Mouse (Mus musculus) heart, postnatal 0 days (tissue): ENCODE measurements at regions not wholly inside any gene's neighbourhood (a gene's known extent, or its start where the extent isn't known, plus 50 kb on each side); places are given as distances from the start of the nearest gene placed in this dataset.

Source experiments
- ATAC-seq: fragments of 200-750 bp; cut with Nextera tagmentation; 2 replicates; pipeline ENCODE4 v1.8.0; 2017; ENCODE audit warnings: low read depth, moderate number of reproducible peaks, moderate library complexity; ENCODE audit not compliant: insufficient read depth
- DNase-seq: peaks from one replicate; pipeline ENCODE4 v3.0.0-alpha.2; 2016; ENCODE audit warnings: low spot score
- H3K27ac ChIP-seq: fragments of 300-500 bp; sonication (generic); 2 replicates; pipeline ENCODE4 v1.5.1; 2014; ENCODE audit warnings: low read depth, mild to moderate bottlenecking
- H3K27me3 ChIP-seq: fragments of 300-500 bp; sonication (generic); 2 replicates; pipeline ENCODE4 v1.6.1; 2014; ENCODE audit warnings: low read length, mixed read lengths; ENCODE audit not compliant: control insufficient read depth, insufficient read depth
- H3K36me3 ChIP-seq: fragments of 300-500 bp; sonication (generic); replicated peaks from 2 replicates; pipeline ENCODE4 v1.6.1; 2014; ENCODE audit warnings: low read length, mixed read lengths; ENCODE audit not compliant: control insufficient read depth, insufficient read depth
- H3K4me1 ChIP-seq: fragments of 300-500 bp; sonication (generic); 2 replicates; pipeline ENCODE4 v1.6.1; 2014; ENCODE audit warnings: antibody characterized with exemption; ENCODE audit not compliant: control insufficient read depth, insufficient read depth
- H3K4me2 ChIP-seq: fragments of 300-500 bp; sonication (generic); 2 replicates; pipeline ENCODE4 v1.6.1; 2014; ENCODE audit warnings: low read depth, mild to moderate bottlenecking, low read length, moderate library complexity
- H3K4me3 ChIP-seq: fragments of 300-500 bp; sonication (generic); 2 replicates; pipeline ENCODE4 v1.5.1; 2014; ENCODE audit warnings: low read depth, low read length
- H3K9ac ChIP-seq: fragments of 300-500 bp; sonication (generic); replicated peaks from 2 replicates; pipeline ENCODE4 v1.6.1; 2014; ENCODE audit warnings: low read depth, low read length, mixed read lengths
- H3K9me3 ChIP-seq: fragments of 300-500 bp; sonication (generic); replicated peaks from 2 replicates; pipeline ENCODE4 v1.6.1; 2016; ENCODE audit warnings: low read length; ENCODE audit not compliant: control insufficient read depth
- CTCF ChIP-seq: IDR thresholded peaks from 2 replicates; pipeline ENCODE4 v1.5.1; 2016; ENCODE audit warnings: antibody characterized with exemption, control low read depth, low read depth
- EP300 ChIP-seq: IDR thresholded peaks from 2 replicates; pipeline ENCODE4 v1.6.1; 2016; ENCODE audit warnings: antibody characterized with exemption, low read depth
- WGBS: fragments of 180-500 bp; shearing (Covaris S2); extraction: QIAGEN DNeasy Blood & Tissue Kit; methylation state at CpG from one replicate; pipeline ENCODE4 v1.1.7; 2014; 5-methylcytosine and 5-hydroxymethylcytosine counted together

- ATAC-seq (no peak), DNase-seq (no peak)
- H3K36me3 ChIP-seq = no peaks in the 10 kb centered on the region
Measured at GRCm38 (mm10) chr5:46021398-46022046, 164.1 kb upstream of the Lcorl start.

GRCm38 (mm10) chr5:46020175-46020574 lies 162.8 kb upstream of the Lcorl start:
- TF ChIP-seq EP300 (no peak), CTCF (no peak)
- ATAC-seq = no peak
- WGBS = 79% methylated on average over 4 of the region's 4 CpGs
- H3K4me1 ChIP-seq = no peaks in the 10 kb centered on the region
- no peak overlapping the region for H3K4me2 ChIP-seq
- no peaks in the 10 kb centered on the region for H3K36me3 ChIP-seq
- no peak overlapping the region for H3K4me3 ChIP-seq
- no peaks in the 10 kb centered on the region for H3K27me3 ChIP-seq
- no peak overlapping the region for H3K9ac ChIP-seq
- no peak for DNase-seq
- no peaks in the 10 kb centered on the region for H3K9me3 ChIP-seq
- H3K27ac ChIP-seq = no peak overlapping the region

More at GRCm38 (mm10) chr5:46021398-46022046, 164.1 kb upstream of the Lcorl start:
- Histone ChIP-seq H3K27ac (no peak overlapping the region), H3K4me2 (no peak overlapping the region), H3K4me1 (no peaks in the 10 kb centered on the region), H3K9me3 (no peaks in the 10 kb centered on the region), H3K4me3 (no peak overlapping the region), H3K9ac (no peak overlapping the region), H3K27me3 (no peaks in the 10 kb centered on the region)
- WGBS = 65% methylated on average over 2 of the region's 2 CpGs
- TF ChIP-seq CTCF (no peak), EP300 (no peak)

- Histone ChIP-seq H3K4me1 (no peaks in the 10 kb centered on the region), H3K36me3 (no peaks in the 10 kb centered on the region), H3K27ac (no peak overlapping the region), H3K4me3 (no peak overlapping the region), H3K4me2 (no peak overlapping the region), H3K9me3 (no peaks in the 10 kb centered on the region), H3K9ac (no peak overlapping the region), H3K27me3 (no peaks in the 10 kb centered on the region)
- ATAC-seq = no peak
- no peak for DNase-seq
- TF ChIP-seq EP300 (no peak), CTCF (no peak)
- WGBS = 73% methylated on average over 9 of the region's 9 CpGs
Measured at GRCm38 (mm10) chr5:46007446-46007845, 150.0 kb upstream of the Lcorl start.

- Histone ChIP-seq H3K36me3 (no peaks in the 10 kb centered on the region), H3K27me3 (no peaks in the 10 kb centered on the region), H3K9ac (no peak overlapping the region), H3K27ac (no peak overlapping the region), H3K4me3 (no peak overlapping the region), H3K9me3 (no peaks in the 10 kb centered on the region), H3K4me2 (no peak overlapping the region), H3K4me1 (no peaks in the 10 kb centered on the region)
- no peak for DNase-seq
- TF ChIP-seq EP300 = no peak
- TF ChIP-seq CTCF = no peak
- no peak for ATAC-seq
- WGBS = 82% methylated on average over 2 of the region's 2 CpGs
Measured at GRCm38 (mm10) chr5:46006691-46007090, 149.3 kb upstream of the Lcorl start.

- Histone ChIP-seq H3K4me2 (no peak overlapping the region), H3K9ac (no peak overlapping the region), H3K36me3 (no peaks in the 10 kb centered on the region), H3K4me3 (no peak overlapping the region), H3K4me1 (no peaks in the 10 kb centered on the region), H3K27me3 (no peaks in the 10 kb centered on the region), H3K27ac (no peak overlapping the region), H3K9me3 (no peaks in the 10 kb centered on the region)
- ATAC-seq (no peak), DNase-seq (no peak)
- 73% methylated on average over 3 of the region's 3 CpGs for whole genome bisulfite sequencing
- TF ChIP-seq CTCF (no peak), EP300 (no peak)
Measured at GRCm38 (mm10) chr5:46006228-46006627, 148.8 kb upstream of the Lcorl start.

- 76% methylated on average over 1 of the region's 1 CpGs for WGBS
Measured at GRCm38 (mm10) chr5:46005631-46006030, 148.2 kb upstream of the Lcorl start.

More at GRCm38 (mm10) chr5:46005631-46006030, 148.2 kb upstream of the Lcorl start:
- Histone ChIP-seq H3K9me3 (no peaks in the 10 kb centered on the region), H3K4me3 (no peak overlapping the region), H3K27ac (no peak overlapping the region), H3K9ac (no peak overlapping the region), H3K4me2 (no peak overlapping the region), H3K36me3 (no peaks in the 10 kb centered on the region), H3K27me3 (no peaks in the 10 kb centered on the region), H3K4me1 (no peaks in the 10 kb centered on the region)
- no peak for DNase-seq
- TF ChIP-seq CTCF = no peak
- no peak for TF ChIP-seq EP300
- ATAC-seq = no peak
